Mouse (Mus musculus) liver, adult 2 months (tissue): ENCODE measurements around the gene Tbx6. TPM values are rescaled to one million over a fixed set of nuclear protein-coding genes. Genes with fewer than 3 reads are reported as not detected.

ENCODE experiments used
- DNase-seq: peaks from one replicate; pipeline ENCODE4 v3.0.0-alpha.2; 2011; ENCODE audit warnings: low read depth, low spot score; ENCODE audit errors: extremely low read depth
- H3K27ac ChIP-seq: fragments of 200-500 bp; replicated peaks from 2 replicates; pipeline ENCODE4 v1.5.1; 2012; ENCODE audit warnings: low read depth, mild to moderate bottlenecking, control low read depth, inconsistent platforms, low read length; ENCODE audit not compliant: insufficient read depth
- H3K27me3 ChIP-seq: fragments of 200-500 bp; 2 replicates; pipeline ENCODE4 v1.6.1; 2012; ENCODE audit warnings: mild to moderate bottlenecking, moderate library complexity, low read length, inconsistent platforms; ENCODE audit not compliant: control insufficient read depth, insufficient read depth
- H3K36me3 ChIP-seq: fragments of 200-500 bp; 2 replicates; pipeline ENCODE4 v1.6.1; 2012; ENCODE audit warnings: low read length, inconsistent platforms; ENCODE audit not compliant: control insufficient read depth, insufficient read depth
- H3K4me1 ChIP-seq: fragments of 200-500 bp; 2 replicates; pipeline ENCODE4 v1.6.1; 2011; ENCODE audit warnings: low read length; ENCODE audit not compliant: control insufficient read depth, insufficient read depth
- H3K4me3 ChIP-seq: fragments of 200-500 bp; 2 replicates; pipeline ENCODE4 v1.5.1; 2011; ENCODE audit warnings: low read depth, mild to moderate bottlenecking, control low read depth, low read length, moderate library complexity; ENCODE audit not compliant: insufficient read depth
- H3K79me2 ChIP-seq: fragments of 200-500 bp; 2 replicates; pipeline ENCODE4 v1.6.1; 2012; ENCODE audit warnings: inconsistent platforms, mild to moderate bottlenecking, low read length, moderate library complexity; ENCODE audit not compliant: control insufficient read depth, insufficient read depth
- H3K9ac ChIP-seq: fragments of 200-500 bp; 2 replicates; pipeline ENCODE4 v1.6.1; 2012; ENCODE audit warnings: low read depth, mild to moderate bottlenecking, control low read depth, inconsistent platforms, low read length
- CTCF ChIP-seq: fragments of 200-500 bp; IDR thresholded peaks from 2 replicates; pipeline ENCODE4 v1.5.1; 2011; ENCODE audit warnings: low read depth, low read length, control low read depth
- POLR2A ChIP-seq: fragments of 200-500 bp; IDR thresholded peaks from 2 replicates; pipeline ENCODE4 v1.6.1; 2011; ENCODE audit warnings: low read length, control low read depth; ENCODE audit not compliant: insufficient read depth; ENCODE audit errors: extremely low read depth
- WGBS: fragments of 180-500 bp; shearing (Covaris S2); methylation state at CpG from one replicate; pipeline ENCODE4 v1.1.7; 2018; 5-methylcytosine and 5-hydroxymethylcytosine counted together
- polyA plus RNA-seq: library from polyadenylated mRNA; depleted of rRNA; stranded (reverse); fragments of >200 nt; gene quantifications from 2 replicates; pipeline ENCODE4 v1.2.3, GENCODE M21; 2012
- total RNA-seq: library from RNA; depleted of rRNA; stranded (reverse); fragments of >200 nt; gene quantifications from 2 replicates; pipeline ENCODE4 v1.2.3, GENCODE M21; 2014

Gene Tbx6
- total and polyA plus RNA-seq, 2 experiments: 0.18 to 1.1 TPM

- no peak for DNase-seq
- Histone ChIP-seq H3K27me3 (no peaks in the 10 kb centered on the region), H3K27ac (no peak overlapping the region), H3K4me1 (peaks cover 9% of the 10 kb centered on the region), H3K9ac (no peak overlapping the region), H3K36me3 (no peaks in the 10 kb centered on the region), H3K4me3 (no peak overlapping the region), H3K79me2 (peaks cover 3% of the 10 kb centered on the region; the same call in 1 of the 2 replicates)
- 89% methylated on average over 7 of the region's 7 CpGs for WGBS
- TF ChIP-seq POLR2A (no peak), CTCF (no peak)
Measured at GRCm38 (mm10) chr7:126758539-126758938, 22.7 kb upstream of the Tbx6 start.

- H3K36me3 ChIP-seq: no peaks in the 10 kb centered on the region
- peaks cover 9% of the 10 kb centered on the region for H3K4me1 ChIP-seq
- no peaks in the 10 kb centered on the region for H3K27me3 ChIP-seq
- peaks cover 3% of the 10 kb centered on the region; the same call in 1 of the 2 replicates for H3K79me2 ChIP-seq
- peak within 1 kb of the TSS; percentile 70 for H3K27ac ChIP-seq
- TF ChIP-seq CTCF (peak; percentile 77), POLR2A (no peak)
- H3K4me3 ChIP-seq: peak within 1 kb of the TSS; percentile 91
- DNase-seq: peak; percentile 63
- peak within 1 kb of the TSS; percentile 94 for H3K9ac ChIP-seq
- 0% methylated on average over 23 of the region's 38 CpGs for WGBS
Measured at GRCm38 (mm10) chr7:126759050-126759671, 22.1 kb upstream of the Tbx6 start, which contains the start of gene Mapk3. TSS of gene Mapk3 (plus strand) at chr7:126759601.

GRCm38 (mm10) chr7:126759672-126760390 lies 21.5 kb upstream of the Tbx6 start:
- H3K4me3 ChIP-seq: peak overlapping the region; percentile 91
- no peaks in the 10 kb centered on the region for H3K27me3 ChIP-seq
- 1% methylated on average over 22 of the region's 24 CpGs for WGBS
- H3K36me3 ChIP-seq: no peaks in the 10 kb centered on the region
- no peak for TF ChIP-seq CTCF
- 0 out of 2 replicates have a peak, but pooled peaks have one; percentile 5 for TF ChIP-seq POLR2A
- peaks cover 3% of the 10 kb centered on the region; the same call in 1 of the 2 replicates for H3K79me2 ChIP-seq
- peak overlapping the region; percentile 94 for H3K9ac ChIP-seq
- H3K4me1 ChIP-seq: peaks cover 6% of the 10 kb centered on the region
- no peak for DNase-seq
- peak overlapping the region; percentile 70 for H3K27ac ChIP-seq

- Histone ChIP-seq H3K79me2 (peaks cover 3% of the 10 kb centered on the region; the same call in 1 of the 2 replicates), H3K9ac (peak overlapping the region; percentile 94), H3K27me3 (no peaks in the 10 kb centered on the region), H3K4me3 (peak overlapping the region; percentile 91), H3K27ac (peak overlapping the region; percentile 70), H3K36me3 (no peaks in the 10 kb centered on the region), H3K4me1 (peaks cover 3% of the 10 kb centered on the region; the same call in 1 of the 2 replicates)
- peak; percentile 57 for DNase-seq
- TF ChIP-seq CTCF (no peak), POLR2A (no peak)
- 27% methylated on average over 3 of the region's 3 CpGs for WGBS
Measured at GRCm38 (mm10) chr7:126760391-126760802, 20.9 kb upstream of the Tbx6 start.

GRCm38 (mm10) chr7:126760956-126761355 lies 20.3 kb upstream of the Tbx6 start:
- H3K27me3 ChIP-seq: no peaks in the 10 kb centered on the region
- no peaks in the 10 kb centered on the region for H3K36me3 ChIP-seq
- 28% methylated on average over 4 of the region's 4 CpGs for WGBS
- H3K27ac ChIP-seq: 0 out of 2 replicates have a peak overlapping the region, but pooled peaks have one; percentile 2
- no peak for DNase-seq
- TF ChIP-seq CTCF (no peak), POLR2A (no peak)
- H3K4me1 ChIP-seq: peaks cover 3% of the 10 kb centered on the region; the same call in 1 of the 2 replicates
- peaks cover 3% of the 10 kb centered on the region; the same call in 1 of the 2 replicates for H3K79me2 ChIP-seq
- no peak overlapping the region for H3K9ac ChIP-seq
- no peak overlapping the region for H3K4me3 ChIP-seq

- Histone ChIP-seq H3K79me2 (peaks cover 3% of the 10 kb centered on the region; the same call in 1 of the 2 replicates), H3K4me1 (peaks cover 3% of the 10 kb centered on the region; the same call in 1 of the 2 replicates), H3K27me3 (no peaks in the 10 kb centered on the region), H3K36me3 (no peaks in the 10 kb centered on the region), H3K27ac (no peak overlapping the region; the same call in 1 of the 2 replicates), H3K9ac (no peak overlapping the region), H3K4me3 (no peak overlapping the region)
- no peak for TF ChIP-seq CTCF
- no peak for TF ChIP-seq POLR2A
- WGBS: 56% methylated on average over 6 of the region's 6 CpGs
- DNase-seq: no peak
Measured at GRCm38 (mm10) chr7:126761529-126762067, 19.7 kb upstream of the Tbx6 start.
